Mouse (Mus musculus) cerebellum, adult 2 months (tissue): ENCODE measurements at regions not wholly inside any gene's neighbourhood (a gene's known extent, or its start where the extent isn't known, plus 50 kb on each side); places are given as distances from the start of the nearest gene placed in this dataset.

ENCODE experiments used
- CTCF ChIP-seq: fragments of 200-500 bp; IDR thresholded peaks from 2 replicates; pipeline ENCODE4 v1.5.1; 2011; ENCODE audit warnings: low read depth, mild to moderate bottlenecking, control low read depth, low read length, moderate library complexity, borderline replicate concordance; ENCODE audit not compliant: insufficient read depth
- POLR2A ChIP-seq: fragments of 200-500 bp; IDR thresholded peaks from 2 replicates; pipeline ENCODE4 v1.6.1; 2011; ENCODE audit warnings: low read length, control low read depth, borderline replicate concordance; ENCODE audit not compliant: insufficient read depth

DNA sequence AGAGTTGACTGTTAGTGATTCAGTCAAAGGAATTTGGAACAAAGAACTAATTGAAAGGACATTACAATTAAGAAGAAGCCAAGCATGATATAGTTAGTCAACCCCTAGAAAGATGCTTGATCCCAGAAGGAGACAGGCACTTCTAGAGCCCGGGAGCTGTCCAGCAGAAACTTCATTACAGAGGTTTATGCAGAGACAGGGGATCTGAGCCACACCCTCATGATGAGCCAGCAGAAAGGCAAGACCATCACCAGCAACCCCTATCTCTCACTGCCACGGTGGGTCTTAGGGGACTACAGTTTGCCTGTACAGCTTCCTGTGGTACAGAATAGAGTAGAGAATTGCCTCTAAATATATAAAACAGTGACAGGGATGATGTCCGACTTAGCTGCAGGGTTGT, 590.4 kb downstream of the Etnk1 start:
- TF ChIP-seq CTCF (no peak), POLR2A (no peak)
